Mouse (Mus musculus) liver, postnatal 0 days (tissue): ENCODE results near the gene Ccdc158.

Source experiments
- CTCF ChIP-seq: sonication (generic); IDR thresholded peaks from 2 replicates; pipeline ENCODE4 v1.5.1; 2016; ENCODE audit warnings: antibody characterized with exemption, low read depth
- EP300 ChIP-seq: IDR thresholded peaks from 2 replicates; pipeline ENCODE4 v1.6.1; 2016; ENCODE audit warnings: antibody characterized with exemption, low read depth, mild to moderate bottlenecking

DNA sequence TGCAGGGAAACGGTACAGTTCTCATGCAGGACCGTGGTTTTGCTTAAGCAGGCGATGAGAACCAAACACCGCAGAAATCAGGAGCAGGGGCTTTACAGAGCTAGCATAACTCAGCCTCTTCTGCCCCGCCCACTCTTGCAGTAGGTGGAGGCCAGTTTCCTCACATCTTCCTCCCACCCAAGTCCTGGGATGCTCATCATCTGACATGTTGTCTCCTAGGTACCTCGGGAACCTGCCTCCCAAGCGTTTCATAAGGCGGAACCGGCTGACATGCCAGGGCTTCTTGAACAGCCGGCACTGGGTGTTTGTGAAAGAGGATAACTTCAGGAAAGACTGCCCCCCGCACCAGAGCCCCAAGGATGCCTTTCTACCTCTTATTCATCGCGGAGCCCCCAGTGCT lies 113.1 kb downstream of the Ccdc158 start:
- no peak for TF ChIP-seq CTCF
- TF ChIP-seq EP300 = no peak
